Mouse (Mus musculus) lung, adult 2 months (tissue): ENCODE results near the gene Mical3.

Source experiments
- CTCF ChIP-seq: fragments of 200-500 bp; IDR thresholded peaks from 2 replicates; pipeline ENCODE4 v1.5.1; 2011; ENCODE audit warnings: mild to moderate bottlenecking, low read length, control low read depth; ENCODE audit not compliant: insufficient read depth
- POLR2A ChIP-seq: fragments of 200-500 bp; IDR thresholded peaks from 2 replicates; pipeline ENCODE4 v1.6.1; 2011; ENCODE audit warnings: low read depth, mild to moderate bottlenecking, control low read depth, low read length, borderline replicate concordance; ENCODE audit errors: extremely low read depth

DNA sequence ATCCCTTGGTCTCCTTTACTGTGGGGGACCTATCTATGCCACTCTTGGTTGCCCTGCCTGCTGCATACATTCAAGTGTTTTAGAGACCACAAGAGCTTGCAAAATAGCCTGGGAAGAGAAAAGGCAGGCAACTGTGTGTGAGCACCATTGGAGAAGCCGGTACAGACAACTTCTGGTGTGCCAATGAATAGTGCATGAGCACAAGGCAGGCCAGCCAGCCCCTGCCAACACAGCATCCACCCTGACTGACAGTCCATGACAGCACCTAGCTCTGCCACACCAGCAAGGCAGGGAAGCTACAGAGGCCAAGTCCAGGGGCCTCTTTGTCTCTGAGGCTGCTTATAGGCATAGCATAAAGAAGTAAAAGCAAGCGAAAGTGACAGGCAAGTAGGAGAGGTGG, 28.7 kb downstream of the Mical3 start:
- TF ChIP-seq POLR2A (no peak), CTCF (no peak)
